Mouse (Mus musculus) ES-E14 (cell line): Measurements from ENCODE around the gene Tssk6.

Source experiments
- HCFC1 ChIP-seq: IDR thresholded peaks from 2 replicates; pipeline ENCODE4 v1.6.1; 2012; ENCODE audit warnings: low read length, inconsistent platforms, borderline replicate concordance; ENCODE audit not compliant: insufficient read depth
- MAFK ChIP-seq: IDR thresholded peaks from 2 replicates; pipeline ENCODE4 v1.6.1; 2014; ENCODE audit warnings: mild to moderate bottlenecking, low read depth, low read length, inconsistent platforms; ENCODE audit not compliant: insufficient read depth
- ZC3H11A ChIP-seq: IDR thresholded peaks from 2 replicates; pipeline ENCODE4 v1.6.1; 2012; ENCODE audit warnings: low read depth, mild to moderate bottlenecking, inconsistent platforms, low read length, borderline replicate concordance
- ZNF384 ChIP-seq: IDR thresholded peaks from 2 replicates; pipeline ENCODE4 v1.6.1; 2012; ENCODE audit warnings: low read depth, low read length, inconsistent platforms

DNA sequence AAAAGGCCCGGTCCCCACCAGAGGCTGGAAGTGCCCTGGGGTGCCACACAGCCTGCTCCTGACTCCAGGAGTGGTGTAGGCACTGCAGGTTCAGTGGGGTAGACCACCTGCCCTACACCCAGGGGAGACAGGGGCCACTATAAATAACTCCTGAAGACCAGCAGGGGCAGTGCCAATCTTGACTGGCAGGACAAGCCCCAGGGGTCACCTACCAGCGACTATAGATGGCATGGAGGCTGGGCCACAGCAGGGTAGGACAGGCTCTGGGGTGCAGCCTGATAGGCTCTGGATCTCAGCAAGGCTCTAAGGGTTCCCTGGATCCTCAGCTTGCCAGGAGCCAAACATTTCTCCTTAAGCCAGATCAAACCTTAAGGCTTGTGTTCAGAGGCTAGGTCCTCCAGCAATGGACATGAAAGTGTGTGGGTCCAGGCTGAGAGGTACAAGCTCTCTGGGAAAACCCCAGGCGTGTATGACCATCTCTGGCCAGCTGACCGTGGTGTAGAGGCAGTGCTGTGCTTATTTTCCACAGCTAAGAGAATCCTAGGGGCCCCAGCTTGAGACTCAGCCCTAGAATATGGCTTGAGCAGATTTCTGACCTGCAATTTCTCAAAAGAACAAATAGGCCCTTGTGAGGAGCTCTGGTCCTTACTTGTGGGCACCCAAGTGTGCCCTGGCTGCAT is 6.1 kb upstream of the Tssk6 start:
- TF ChIP-seq ZNF384, result no peak
- TF ChIP-seq ZC3H11A, result no peak
- TF ChIP-seq MAFK, result no peak
- TF ChIP-seq HCFC1, result no peak
